Mouse (Mus musculus): ENCODE results near the gene Gzme. TPM values are rescaled to one million over a fixed set of nuclear protein-coding genes. Genes with fewer than 3 reads are reported as not detected.

The Gzme gene
- not detected for polyA plus RNA-seq (2015; fragmentation: Illumina TruSeq; extraction: RNeasy Lipid Tissue Mini Kit (QIAGEN cat#74804); ENCODE audit: insufficient read depth, low read depth, low replicate concordance)

GRCm38 (mm10) chr14:56120525-56120924 lies at the start of gene Gzme:
TSS of gene Gzme (minus strand) at chr14:56120625.

GRCm38 (mm10) chr14:56159479-56159878 lies 39.1 kb upstream of the Gzme start, which contains the start of gene Gzmg:
TSS of gene Gzmg (minus strand) at chr14:56159579.

GRCm38 (mm10) chr14:56132508-56132907 lies 12.1 kb upstream of the Gzme start, which contains the start of gene Gzmd:
TSS of gene Gzmd (minus strand) at chr14:56132608.

GRCm38 (mm10) chr14:56102386-56102785 lies 18.0 kb downstream of the Gzme start, which contains the start of gene Ctsg:
TSS of gene Ctsg (minus strand) at chr14:56102574.

GRCm38 (mm10) chr14:56085167-56085566 lies 35.3 kb downstream of the Gzme start, which contains the start of gene Mcpt8:
TSS of gene Mcpt8 (minus strand) at chr14:56085273.

Other genes with a start within 250 kb of the Gzme start
- gene Cbln3, start 236.2 kb downstream of the Gzme start, polyA plus RNA-seq (2015; fragmentation: Illumina TruSeq; extraction: RNeasy Lipid Tissue Mini Kit (QIAGEN cat#74804); ENCODE audit: insufficient read depth, low read depth, low replicate concordance), result not detected
- 5.2 TPM for gene Khnyn, start 235.7 kb downstream of the Gzme start, polyA plus RNA-seq (2015; fragmentation: Illumina TruSeq; extraction: RNeasy Lipid Tissue Mini Kit (QIAGEN cat#74804); ENCODE audit: insufficient read depth, low read depth, low replicate concordance)
- 11.8 TPM for gene Sdr39u1, start 220.3 kb downstream of the Gzme start, polyA plus RNA-seq (2015; fragmentation: Illumina TruSeq; extraction: RNeasy Lipid Tissue Mini Kit (QIAGEN cat#74804); ENCODE audit: insufficient read depth, low read depth, low replicate concordance)
- gene Cma1, start 175.9 kb downstream of the Gzme start, polyA plus RNA-seq (2015; fragmentation: Illumina TruSeq; extraction: RNeasy Lipid Tissue Mini Kit (QIAGEN cat#74804); ENCODE audit: insufficient read depth, low read depth, low replicate concordance), result 2.5 TPM
- gene Cma2, start 169.6 kb downstream of the Gzme start, polyA plus RNA-seq (2015; fragmentation: Illumina TruSeq; extraction: RNeasy Lipid Tissue Mini Kit (QIAGEN cat#74804); ENCODE audit: insufficient read depth, low read depth, low replicate concordance), result not detected
- not detected for gene Mcpt1, start 102.7 kb downstream of the Gzme start, polyA plus RNA-seq (2015; fragmentation: Illumina TruSeq; extraction: RNeasy Lipid Tissue Mini Kit (QIAGEN cat#74804); ENCODE audit: insufficient read depth, low read depth, low replicate concordance)
- not detected for gene Mcpt9, start 90.1 kb downstream of the Gzme start, polyA plus RNA-seq (2015; fragmentation: Illumina TruSeq; extraction: RNeasy Lipid Tissue Mini Kit (QIAGEN cat#74804); ENCODE audit: insufficient read depth, low read depth, low replicate concordance)
- gene Mcpt2, start 78.6 kb downstream of the Gzme start, polyA plus RNA-seq (2015; fragmentation: Illumina TruSeq; extraction: RNeasy Lipid Tissue Mini Kit (QIAGEN cat#74804); ENCODE audit: insufficient read depth, low read depth, low replicate concordance), result not detected
- not detected for gene Mcpt4, start 58.3 kb downstream of the Gzme start, polyA plus RNA-seq (2015; fragmentation: Illumina TruSeq; extraction: RNeasy Lipid Tissue Mini Kit (QIAGEN cat#74804); ENCODE audit: insufficient read depth, low read depth, low replicate concordance)
- gene Mcpt8, start 35.4 kb downstream of the Gzme start, polyA plus RNA-seq (2015; fragmentation: Illumina TruSeq; extraction: RNeasy Lipid Tissue Mini Kit (QIAGEN cat#74804); ENCODE audit: insufficient read depth, low read depth, low replicate concordance), result not detected
- gene Ctsg, start 18.1 kb downstream of the Gzme start, polyA plus RNA-seq (2015; fragmentation: Illumina TruSeq; extraction: RNeasy Lipid Tissue Mini Kit (QIAGEN cat#74804); ENCODE audit: insufficient read depth, low read depth, low replicate concordance), result not detected
- not detected for gene Gzmd, start 12.0 kb upstream of the Gzme start, polyA plus RNA-seq (2015; fragmentation: Illumina TruSeq; extraction: RNeasy Lipid Tissue Mini Kit (QIAGEN cat#74804); ENCODE audit: insufficient read depth, low read depth, low replicate concordance)
- gene Gzmg, start 39.0 kb upstream of the Gzme start, polyA plus RNA-seq (2015; fragmentation: Illumina TruSeq; extraction: RNeasy Lipid Tissue Mini Kit (QIAGEN cat#74804); ENCODE audit: insufficient read depth, low read depth, low replicate concordance), result not detected
- gene Gzmn, start 54.0 kb upstream of the Gzme start, polyA plus RNA-seq (2015; fragmentation: Illumina TruSeq; extraction: RNeasy Lipid Tissue Mini Kit (QIAGEN cat#74804); ENCODE audit: insufficient read depth, low read depth, low replicate concordance), result not detected
- not detected for gene Gzmf, start 90.8 kb upstream of the Gzme start, polyA plus RNA-seq (2015; fragmentation: Illumina TruSeq; extraction: RNeasy Lipid Tissue Mini Kit (QIAGEN cat#74804); ENCODE audit: insufficient read depth, low read depth, low replicate concordance)
- gene Gzmc, start 114.0 kb upstream of the Gzme start, polyA plus RNA-seq (2015; fragmentation: Illumina TruSeq; extraction: RNeasy Lipid Tissue Mini Kit (QIAGEN cat#74804); ENCODE audit: insufficient read depth, low read depth, low replicate concordance), result not detected
- not detected for gene Gzmb, start 141.6 kb upstream of the Gzme start, polyA plus RNA-seq (2015; fragmentation: Illumina TruSeq; extraction: RNeasy Lipid Tissue Mini Kit (QIAGEN cat#74804); ENCODE audit: insufficient read depth, low read depth, low replicate concordance)
- not detected for gene Atp12a, start 244.4 kb upstream of the Gzme start, polyA plus RNA-seq (2015; fragmentation: Illumina TruSeq; extraction: RNeasy Lipid Tissue Mini Kit (QIAGEN cat#74804); ENCODE audit: insufficient read depth, low read depth, low replicate concordance)